Mouse (Mus musculus) yolk sac, embryonic 10.5 days (tissue): ENCODE results near the gene Pou3f3.

Source experiments
- DNase-seq: peaks from one replicate; pipeline ENCODE4 v3.0.0-alpha.2; 2017; ENCODE audit warnings: low spot score

Pou3f3 gene

DNA sequence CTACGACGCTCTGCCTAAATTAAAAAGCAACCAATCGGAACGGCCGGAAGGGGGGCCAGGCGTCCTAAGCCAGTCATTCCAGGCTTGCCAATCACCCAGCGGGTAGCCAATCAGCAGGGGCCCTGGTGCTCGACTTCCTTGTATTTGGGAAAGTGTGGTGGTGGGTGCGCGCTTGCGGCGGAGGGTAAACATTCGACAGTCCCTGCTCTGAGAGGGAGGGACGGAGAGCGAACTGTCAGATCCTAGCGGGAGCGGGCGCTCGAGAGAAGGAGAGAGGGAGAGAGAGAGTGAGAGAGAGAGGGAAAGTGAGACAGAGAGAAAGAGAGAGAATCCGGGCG, at the start of gene Pou3f3:
TSS of gene Pou3f3 (plus strand) at position 191 of the 338 bp plus-strand sequence.
- peak; percentile 81 for DNase-seq

DNA sequence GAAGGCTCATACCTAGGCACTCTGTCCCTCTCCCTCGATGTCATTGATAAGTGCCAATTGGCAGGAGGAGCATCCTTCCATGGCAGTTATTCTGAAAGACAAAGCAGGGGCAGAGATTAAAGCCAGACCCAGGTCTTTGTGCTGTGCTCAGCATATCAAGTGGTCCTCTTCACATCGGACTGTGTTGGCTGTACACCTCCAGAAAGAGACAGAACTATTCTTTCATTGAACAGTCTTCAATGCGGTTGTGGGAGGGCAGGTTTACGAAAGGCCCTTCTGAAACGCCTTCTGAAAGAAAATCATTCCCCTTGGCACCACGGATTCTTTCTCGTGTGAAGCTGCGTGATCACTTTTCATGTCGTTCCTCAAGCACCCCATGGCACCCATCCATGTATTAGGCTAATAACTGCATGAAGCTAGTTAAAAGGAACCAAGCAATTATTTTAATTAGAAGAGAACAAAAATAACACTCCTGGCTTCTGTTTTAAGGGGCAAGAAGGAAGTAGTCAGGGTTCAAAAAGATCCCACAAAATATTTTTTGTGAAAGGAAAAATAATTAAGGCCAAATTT, 47.1 kb upstream of the Pou3f3 start:
- no peak for DNase-seq

DNA sequence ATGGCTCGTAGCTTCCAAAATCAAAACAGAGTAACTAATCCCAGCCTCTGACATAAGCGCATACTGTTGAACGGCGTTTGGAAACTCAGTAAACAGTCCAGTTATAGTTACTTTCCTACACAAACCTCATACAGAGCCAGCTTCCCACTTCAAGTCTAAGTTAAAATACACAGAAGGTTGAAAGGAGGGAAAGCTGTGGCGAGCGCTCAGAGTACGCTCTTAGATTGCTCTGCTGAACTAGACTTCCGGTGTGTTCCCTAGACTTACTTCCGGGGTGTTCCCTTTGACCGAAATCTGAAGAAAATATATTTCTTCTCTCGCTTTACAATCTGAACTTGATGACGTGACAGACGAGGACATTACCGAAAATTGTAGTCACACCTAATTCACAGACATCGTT, 44.1 kb upstream of the Pou3f3 start:
- DNase-seq, result no peak

DNA sequence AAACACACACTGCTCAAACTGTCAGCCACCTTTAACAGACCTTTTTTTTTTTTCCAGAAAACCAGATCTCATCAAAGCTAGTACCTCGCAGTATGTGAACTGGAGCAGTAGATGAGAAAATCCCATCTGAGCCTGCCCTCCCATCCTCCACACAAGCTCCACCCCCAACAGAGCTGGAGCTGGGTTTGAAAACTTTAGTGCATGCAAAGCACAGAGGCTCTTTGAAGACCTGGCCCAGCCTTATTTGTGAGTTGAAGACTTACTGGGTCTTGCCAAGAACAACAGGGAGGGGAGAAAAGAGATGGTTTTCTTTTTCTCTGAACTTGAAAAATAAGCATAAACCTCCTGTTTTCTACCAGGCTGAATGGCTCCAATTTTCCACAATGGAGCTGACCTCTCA, 28.0 kb upstream of the Pou3f3 start:
- no peak for DNase-seq

DNA sequence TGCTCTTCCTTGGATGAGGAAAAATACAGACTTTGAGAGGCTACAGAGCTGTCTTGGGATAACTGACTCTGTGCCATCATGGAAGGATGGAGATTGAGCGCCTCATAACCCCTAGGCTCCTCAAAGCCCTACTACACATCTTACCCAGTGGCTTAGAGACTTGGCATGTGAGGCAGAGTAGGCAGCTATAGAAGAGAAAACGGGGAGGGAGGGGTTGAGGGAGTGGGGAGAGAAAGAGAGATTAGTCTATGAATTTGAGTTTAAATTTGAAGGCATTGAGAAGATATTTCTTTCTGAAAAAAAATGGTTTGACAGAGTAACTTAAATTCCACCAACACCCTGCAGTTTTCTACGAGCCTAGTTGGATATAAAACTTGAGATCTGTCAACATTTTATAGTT, 14.9 kb upstream of the Pou3f3 start:
- DNase-seq, result no peak

DNA sequence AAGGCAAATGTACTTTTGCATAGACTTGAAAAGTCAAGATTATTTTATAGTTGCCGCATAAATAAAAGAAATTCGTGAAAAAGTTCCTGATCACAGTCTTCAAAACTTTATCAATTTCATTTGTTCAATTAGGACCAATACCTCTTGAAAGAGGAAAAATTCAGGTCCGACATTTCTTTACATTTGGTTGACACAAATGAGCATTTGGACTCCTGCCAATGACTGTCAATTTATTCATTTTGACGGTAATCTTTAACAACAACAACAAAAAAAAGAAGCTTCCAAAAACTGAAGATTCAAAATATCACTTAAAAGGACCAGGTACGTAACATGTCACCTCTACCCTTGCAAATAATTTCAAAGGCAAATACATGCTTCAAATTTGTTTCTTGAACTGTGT, 13.8 kb upstream of the Pou3f3 start:
- DNase-seq, result no peak

DNA sequence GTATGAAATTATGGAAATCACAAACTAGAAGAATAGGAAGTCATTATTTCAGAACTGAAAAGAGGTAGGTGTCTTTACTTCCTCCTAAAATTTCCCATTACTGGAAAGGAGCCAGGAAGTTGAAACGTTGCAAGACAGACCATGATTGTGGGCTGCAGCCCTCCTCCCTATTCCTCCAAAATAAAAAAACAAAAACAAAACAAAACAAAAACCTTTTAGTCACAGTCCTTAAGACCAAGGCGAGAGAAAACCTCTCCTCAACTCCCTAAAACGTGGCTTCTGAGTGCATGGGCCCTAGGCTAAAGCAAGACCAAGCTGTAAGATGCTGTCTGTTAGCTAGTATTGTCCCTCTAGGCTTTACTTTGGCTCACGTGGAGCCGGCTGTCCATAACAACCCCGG, 11.7 kb upstream of the Pou3f3 start:
- DNase-seq, result no peak

DNA sequence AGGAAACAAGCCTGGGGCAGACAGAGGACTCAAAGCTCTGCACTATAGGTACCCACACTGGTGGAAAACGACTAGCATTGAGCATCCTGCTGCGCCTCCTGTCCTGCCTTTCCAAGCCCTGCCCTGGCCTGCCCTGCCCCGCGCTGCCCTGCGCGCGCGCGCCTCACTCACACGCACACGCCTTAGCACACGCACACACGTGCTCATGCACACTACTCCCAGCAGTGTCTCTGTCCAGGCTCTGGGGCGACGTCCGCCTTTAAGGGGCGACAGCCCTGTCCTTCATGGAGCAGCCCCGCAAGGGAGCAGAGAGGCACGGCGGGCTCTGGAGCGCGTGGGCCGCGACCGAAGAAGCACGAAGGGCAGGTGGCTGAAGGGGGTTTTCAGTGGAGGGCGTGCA, 11.2 kb upstream of the Pou3f3 start:
- no peak for DNase-seq

DNA sequence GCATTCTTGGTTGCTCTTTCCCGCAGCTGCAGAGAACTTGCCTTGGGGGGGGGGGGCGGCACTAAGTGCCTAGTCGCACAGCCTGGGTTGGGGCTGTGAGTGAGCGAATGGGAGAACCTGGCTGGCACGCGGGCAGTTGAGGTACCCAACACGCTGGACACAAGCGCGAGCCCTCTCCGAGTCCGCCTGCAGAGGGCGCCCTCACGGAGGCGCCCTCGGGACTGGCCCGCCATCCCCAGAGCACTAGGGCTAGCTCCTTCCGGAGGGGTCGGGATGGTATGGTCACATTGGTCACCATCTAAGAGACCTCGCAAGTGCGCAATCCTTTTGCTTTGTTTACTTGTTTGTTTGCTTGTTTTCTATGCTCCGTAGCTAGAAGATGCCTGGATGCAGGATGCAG, 10.8 kb upstream of the Pou3f3 start:
- DNase-seq, result no peak

DNA sequence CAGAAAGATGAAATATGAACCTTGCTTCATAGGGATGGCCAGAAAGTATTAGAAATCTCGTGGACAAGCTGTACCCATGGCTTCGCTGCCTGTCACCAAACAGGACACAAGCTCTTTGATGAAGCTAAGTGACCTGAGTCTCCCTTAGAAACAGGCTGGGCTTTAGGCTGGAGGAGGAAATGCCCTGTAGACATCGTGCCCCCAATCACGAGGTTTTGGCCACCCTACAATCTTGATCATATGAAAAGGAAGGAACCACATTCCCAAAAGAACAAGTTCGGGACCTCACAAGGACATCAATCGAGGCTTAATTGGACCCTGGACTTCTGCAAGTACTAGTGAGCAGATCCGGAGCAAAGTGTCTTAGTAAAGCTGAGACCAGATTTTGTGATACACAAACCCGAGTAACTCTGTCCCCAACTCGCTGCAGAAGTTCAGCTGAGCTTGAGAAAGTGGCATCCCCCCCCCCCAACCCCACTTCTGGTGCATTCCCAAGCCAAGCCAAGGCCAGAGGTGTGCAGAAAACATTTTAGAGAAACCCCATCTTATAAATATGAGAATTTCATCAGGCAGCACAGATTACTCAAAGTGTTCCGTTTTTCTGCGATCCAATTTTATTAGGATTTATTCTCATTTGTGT, 10.1 kb upstream of the Pou3f3 start:
- no peak for DNase-seq

DNA sequence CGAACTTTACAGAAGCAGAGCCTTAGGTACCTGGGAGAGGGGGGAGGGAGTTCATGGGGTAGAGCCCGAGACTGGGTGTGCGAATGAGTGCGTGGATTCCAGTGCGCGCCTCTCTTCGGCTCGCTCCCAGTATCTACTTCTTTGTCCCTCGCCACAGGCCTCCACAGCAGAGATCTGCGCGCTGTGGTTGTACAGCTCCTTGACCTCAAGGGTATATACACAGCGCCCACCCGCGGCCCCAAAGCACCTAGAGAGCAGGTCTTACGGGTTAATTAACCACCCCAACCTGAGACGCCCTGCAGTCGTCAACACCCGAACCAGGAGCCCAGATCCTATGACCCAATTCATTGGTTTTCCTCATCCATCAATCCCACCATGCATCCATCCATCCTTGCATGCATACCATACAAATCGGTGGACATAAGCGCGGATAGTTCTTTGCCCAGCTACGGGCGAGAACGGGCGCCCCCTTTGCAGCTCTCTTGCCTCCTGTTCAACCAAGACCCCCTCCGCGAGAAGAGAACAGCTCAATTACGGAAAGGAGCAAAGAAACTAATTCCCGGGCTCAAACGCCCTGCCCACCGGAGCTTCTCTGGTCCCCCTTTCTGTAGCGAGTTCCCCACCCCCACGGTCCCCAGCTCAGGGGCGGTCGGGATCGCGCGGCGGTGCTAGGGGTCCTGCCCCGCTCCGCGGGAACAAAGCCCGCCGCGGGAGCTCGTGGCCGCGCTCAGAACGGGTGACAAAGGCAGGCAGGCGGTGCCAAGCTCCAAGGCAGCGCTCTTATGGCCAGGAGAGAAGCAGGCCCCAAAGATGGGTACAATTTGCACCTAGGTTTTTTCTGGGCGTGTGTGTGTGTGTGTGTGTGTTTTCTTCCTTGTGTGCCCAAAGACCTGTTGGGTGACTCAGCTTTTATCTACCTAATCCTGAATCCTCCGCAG, 9.1 kb upstream of the Pou3f3 start:
- DNase-seq, result no peak

DNA sequence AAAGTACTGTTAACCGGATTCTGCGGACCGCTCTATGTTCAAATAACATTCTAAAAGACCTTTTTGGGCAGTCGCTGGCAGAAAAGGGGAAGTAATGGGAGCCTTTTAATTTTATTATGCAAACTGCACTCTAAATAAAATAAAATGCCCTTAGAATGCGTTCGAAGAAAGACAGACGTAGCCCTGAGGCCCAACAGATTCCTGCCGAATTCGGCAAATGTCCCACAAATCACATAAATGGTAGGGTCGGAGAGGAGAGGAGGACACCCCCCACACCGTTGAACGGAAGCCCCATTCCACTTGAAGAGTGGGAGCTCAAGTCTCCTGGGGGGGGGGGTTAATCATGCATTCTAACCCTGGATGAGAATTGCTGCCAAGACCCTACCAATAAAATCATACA, 8.3 kb upstream of the Pou3f3 start:
- DNase-seq, result no peak

DNA sequence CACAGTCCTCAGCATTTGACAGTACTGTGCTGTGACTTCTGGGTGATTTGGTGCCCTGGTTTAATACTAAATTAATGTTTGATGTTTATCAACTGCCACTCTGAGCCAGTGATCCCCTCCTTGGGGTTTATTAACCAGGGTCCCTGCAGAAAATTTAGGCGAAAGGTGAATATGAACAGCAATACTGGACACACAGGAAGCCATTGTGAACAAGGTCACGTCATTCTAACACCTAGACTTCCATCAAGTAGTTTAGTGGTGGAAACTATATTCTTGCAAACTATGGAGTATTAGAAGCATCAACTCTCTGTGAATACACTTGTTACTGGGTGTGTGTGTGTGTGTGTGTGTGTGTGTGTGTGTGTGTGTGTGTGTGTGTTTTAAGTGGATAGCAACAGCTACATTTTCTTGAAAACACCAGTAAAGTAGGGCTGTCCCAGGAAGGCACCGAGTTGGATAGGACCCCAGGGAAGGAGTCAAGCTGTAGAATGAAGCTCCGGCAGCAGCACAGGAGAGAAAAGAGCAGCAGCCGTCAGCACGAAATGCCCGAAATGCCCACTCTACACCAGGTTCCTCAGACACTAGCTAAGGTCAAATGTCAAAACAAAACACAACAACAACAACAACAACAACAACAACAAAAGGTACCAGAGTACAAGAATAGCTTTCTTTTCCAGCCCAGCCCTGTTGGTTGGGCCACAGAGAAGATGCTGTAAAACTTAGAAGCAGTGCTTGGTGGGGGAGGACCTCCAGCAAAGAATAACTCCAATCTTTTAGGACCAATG, 7.6 kb upstream of the Pou3f3 start:
- DNase-seq, result no peak

DNA sequence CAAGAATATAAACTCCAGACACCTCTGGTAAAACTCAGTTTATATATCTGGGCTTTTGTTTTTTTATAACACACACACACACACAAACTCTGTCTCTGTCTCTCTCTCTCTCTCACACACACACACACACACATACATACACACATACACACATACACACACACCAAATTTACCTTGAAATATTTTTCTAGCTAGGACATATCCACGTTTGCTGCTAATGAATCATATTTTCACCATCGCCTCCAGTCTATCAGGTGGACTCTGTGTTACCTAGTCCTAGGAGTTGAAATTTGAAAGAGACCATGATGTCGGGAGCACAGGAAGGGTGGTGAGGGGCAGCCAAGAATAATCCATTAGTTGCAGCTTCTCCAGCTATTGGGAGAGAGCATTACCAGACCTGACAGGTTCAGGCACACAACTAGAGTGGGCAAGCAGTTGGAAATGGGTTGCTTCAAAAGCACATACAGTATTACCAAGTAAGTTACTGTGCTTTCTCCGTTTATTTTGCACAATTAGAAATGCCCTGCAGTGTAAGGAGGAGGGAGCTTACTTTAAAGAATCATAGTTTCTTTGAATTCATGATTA, 6.9 kb upstream of the Pou3f3 start:
- DNase-seq, result no peak

DNA sequence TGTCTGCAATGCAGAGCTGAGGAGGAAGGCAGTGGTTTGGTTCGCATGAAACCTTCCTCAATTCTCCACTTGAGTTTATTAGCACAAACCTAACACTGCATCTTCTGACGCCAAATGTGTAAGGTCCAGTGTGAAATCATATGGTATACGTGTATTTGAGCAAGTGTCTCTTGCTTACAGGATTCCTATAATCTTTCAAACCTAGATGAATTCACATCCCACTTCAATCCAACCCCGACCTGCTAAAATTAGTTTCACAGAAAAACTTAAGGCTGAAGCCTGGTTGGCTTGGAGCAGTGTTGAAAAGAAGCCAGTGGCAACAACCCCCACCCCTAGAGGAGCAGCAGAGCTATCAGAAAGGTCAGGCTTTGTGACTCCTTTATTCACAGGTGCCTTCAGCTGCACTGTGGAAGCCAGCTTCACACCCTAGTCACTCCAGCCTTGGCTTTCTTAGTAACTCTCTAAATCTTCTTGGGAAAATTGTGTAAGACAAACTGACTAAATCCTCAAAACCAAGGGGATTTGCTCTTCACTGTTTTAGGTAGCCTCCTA, 5.5 kb upstream of the Pou3f3 start:
- DNase-seq, result no peak

DNA sequence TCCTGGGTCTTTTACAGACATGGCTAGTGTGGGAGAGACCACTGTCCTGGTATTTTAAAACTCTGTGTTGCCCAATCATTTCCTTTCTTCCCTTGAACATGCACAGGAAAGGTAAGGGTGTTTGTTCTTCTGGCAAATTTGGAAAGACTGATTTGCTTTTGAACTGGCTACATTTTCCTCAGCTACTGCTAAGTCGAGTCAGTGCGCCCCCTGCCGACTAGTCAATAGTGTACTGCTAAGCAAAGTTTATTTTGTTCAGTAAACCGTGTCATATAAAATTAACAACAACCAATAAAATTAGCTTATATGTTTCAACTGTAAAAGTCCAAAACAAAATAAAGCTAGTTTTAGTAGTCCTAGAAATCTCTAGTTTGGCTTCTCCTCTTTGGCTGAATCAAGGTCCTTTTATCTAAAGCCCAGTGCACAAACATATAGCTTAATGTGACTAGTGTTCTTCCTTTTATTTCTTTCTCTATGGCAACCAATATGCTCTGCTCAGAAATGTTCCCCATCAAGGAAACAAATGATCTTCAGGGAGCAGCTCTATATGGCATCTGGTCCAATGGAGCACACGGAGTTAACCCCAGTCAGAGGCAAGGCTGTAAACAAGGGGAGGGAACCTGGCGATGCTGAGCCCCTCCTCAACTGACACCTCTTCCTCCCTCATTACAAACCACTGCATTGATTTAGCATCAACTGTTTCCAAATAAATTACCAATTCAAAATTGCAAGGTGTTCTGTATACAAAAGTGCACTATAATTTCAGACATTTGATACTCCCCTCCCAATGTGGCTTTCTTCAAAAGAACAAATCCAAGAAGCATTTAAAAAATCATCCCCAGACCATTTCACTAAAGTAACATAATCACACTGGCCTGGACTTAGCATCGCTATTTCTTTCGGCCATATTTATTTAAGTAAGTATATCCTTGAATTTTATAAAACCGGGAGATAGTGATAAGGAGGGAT, 4.1 kb upstream of the Pou3f3 start:
- no peak for DNase-seq

DNA sequence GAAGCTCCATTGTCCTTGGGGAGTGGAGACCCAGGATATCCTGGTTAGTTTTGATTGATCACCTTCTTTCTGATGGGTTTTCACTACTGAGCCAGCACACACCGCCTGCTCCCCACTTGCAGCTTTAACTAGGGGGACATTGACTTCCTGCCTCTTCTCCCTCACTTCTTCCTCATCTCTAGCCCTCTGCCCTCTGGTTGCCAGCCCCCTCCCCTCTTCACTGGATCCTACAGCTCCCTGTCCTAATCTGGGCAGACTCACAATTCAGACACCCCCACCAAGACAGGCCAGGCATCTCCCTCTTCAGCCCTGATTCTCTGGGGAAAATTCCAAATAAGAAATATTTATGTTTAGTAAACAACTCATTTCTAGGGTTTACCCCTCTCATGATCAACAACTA, 3.3 kb upstream of the Pou3f3 start:
- no peak for DNase-seq

DNA sequence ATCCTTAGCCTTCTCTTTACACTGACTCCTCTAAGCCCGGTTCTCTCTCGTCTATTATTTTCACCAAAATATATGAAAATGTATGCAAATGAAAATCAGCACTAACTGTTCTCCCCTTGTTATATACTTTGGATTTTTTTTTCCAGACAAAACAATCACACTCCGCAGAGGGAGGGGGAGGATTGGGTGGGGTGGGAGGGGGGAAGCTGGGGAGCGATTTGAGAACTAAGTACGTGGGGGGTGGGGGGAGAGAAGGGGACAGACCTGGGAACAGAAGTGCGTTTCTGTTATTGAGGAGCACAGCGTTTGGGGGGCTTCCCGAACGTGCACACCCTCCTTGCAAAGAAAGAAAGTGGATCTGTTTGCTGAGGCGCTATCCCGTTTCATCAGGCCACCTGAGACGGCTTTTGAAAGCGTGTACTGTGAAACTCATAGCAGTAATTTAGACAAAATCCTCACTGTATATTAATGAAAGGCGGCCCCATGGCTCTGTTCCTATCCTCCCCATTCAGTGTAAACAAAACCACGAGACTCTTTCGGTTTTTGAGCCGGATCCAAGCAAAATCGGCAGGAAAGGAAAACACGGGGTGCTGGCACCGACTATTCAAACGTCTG, 2.4 kb upstream of the Pou3f3 start:
- no peak for DNase-seq

DNA sequence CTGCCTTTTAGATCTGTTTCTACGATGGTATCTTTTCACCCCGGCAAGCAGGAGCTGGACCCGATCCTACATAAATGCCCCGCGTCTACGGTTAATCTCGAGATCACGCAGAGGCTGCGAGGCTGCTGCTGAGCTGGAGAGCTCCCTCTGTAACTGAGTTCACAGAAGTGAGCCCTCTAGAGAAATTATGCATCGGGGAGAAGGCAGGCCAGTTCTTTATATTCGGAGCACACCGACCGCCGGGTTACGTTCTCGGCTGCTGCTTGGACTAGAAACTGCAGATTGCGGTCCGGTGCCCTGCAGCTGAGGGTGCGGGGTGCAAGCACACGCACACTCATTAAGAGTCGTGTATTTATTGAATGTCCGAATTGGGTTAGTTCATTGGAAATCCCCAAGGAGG, 1.7 kb upstream of the Pou3f3 start:
- peak; percentile 38 for DNase-seq

DNA sequence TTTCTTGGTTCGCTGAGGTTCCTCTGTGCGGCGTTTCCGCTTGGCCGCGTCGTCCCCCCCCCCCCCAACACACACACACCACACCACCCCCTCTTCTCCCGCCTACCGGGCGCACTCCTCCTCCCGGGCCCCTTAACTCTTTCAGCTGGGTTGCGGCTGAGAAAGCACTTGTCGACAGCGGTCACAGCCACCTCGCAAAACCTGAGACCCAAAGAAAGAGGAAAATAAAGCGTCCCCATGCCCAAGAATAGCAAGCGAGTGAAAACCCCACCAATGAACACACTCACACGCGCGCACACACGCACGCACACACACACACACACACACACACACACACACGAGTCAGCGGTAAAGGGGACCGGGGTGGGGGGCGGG, 1.3 kb upstream of the Pou3f3 start:
- DNase-seq, result no peak
